Mouse (Mus musculus): ENCODE measurements around the gene Tada1.

DNA sequence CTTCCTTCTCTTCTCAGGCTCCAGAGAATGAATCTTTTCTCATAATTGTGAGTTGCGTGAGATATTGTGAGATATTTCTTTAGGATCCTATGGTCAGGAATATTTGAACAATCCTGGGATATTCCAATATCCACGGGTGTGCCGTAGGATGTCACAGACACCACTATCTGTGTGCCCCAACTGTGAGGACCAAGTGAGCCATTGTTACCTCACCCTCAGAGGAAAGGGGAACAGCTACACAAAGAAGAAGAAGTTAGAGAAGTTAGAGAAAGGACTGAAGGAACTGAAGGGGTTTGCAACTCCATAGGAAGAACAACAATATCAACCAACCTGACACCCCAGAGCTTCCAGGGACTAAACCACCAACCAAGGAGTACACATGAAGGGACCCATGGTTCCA lies 63.1 kb downstream of the Tada1 start:
- TF ChIP-seq CTCF (IDR thresholded peaks at IDR 0.05; ENCODE audit: control insufficient read depth, insufficient read depth, insufficient replicate concordance, low read depth, low read length) (no peak), POLR2A (IDR thresholded peaks at IDR 0.05; ENCODE audit: control insufficient read depth, low read depth, low read length) (no peak)

Measured in testis, adult 2 months (tissue).